Mouse (Mus musculus): ENCODE results near the gene Vrk2. TPM values are rescaled to one million over a fixed set of nuclear protein-coding genes. Genes with fewer than 3 reads are reported as not detected.
A peak's percentile ranks its signal among the peaks of the same experiment; 100 is the strongest.

Gene Vrk2
- polyA plus RNA-seq, 1 experiment = 2.0 TPM

- H3K27ac ChIP-seq (ENCODE audit: insufficient read depth, low read depth, low read length) = no peak overlapping the region
- no peak overlapping the region for H3K4me3 ChIP-seq (ENCODE audit: insufficient read depth, low read depth, low read length)
- no peak for DNase-seq
- H3K27me3 ChIP-seq (replicated peaks; ENCODE audit: control insufficient read depth, insufficient read depth, low read length) = no peaks in the 10 kb centered on the region
- no peak for TF ChIP-seq POLR2A (IDR thresholded peaks at IDR 0.05; ENCODE audit: low read depth, low read length)
- 0 out of 2 replicates have a peak, but pooled peaks have one; percentile 18 for TF ChIP-seq CTCF (conservative IDR thresholded peaks at IDR 0.05; ENCODE audit: insufficient read depth, insufficient read length, low read depth, low read length)
- H3K36me3 ChIP-seq (ENCODE audit: control insufficient read depth, insufficient read depth, low read length) = no peaks in the 10 kb centered on the region
- no peaks in the 10 kb centered on the region for H3K4me1 ChIP-seq (ENCODE audit: control insufficient read depth, insufficient read depth, low read length)
Observed at GRCm38 (mm10) chr11:26513683-26514082, 80.1 kb downstream of the Vrk2 start.

- H3K27ac ChIP-seq (ENCODE audit: insufficient read depth, low read depth, low read length) = no peak overlapping the region
- no peaks in the 10 kb centered on the region for H3K27me3 ChIP-seq (replicated peaks; ENCODE audit: control insufficient read depth, insufficient read depth, low read length)
- H3K36me3 ChIP-seq (ENCODE audit: control insufficient read depth, insufficient read depth, low read length) = no peaks in the 10 kb centered on the region
- WGBS = 89% methylated on average over 5 of the region's 5 CpGs
- no peak for TF ChIP-seq CTCF (conservative IDR thresholded peaks at IDR 0.05; ENCODE audit: insufficient read depth, insufficient read length, low read depth, low read length)
- TF ChIP-seq POLR2A (IDR thresholded peaks at IDR 0.05; ENCODE audit: low read depth, low read length) = no peak
- no peaks in the 10 kb centered on the region for H3K4me1 ChIP-seq (ENCODE audit: control insufficient read depth, insufficient read depth, low read length)
- DNase-seq = no peak
- H3K4me3 ChIP-seq (ENCODE audit: insufficient read depth, low read depth, low read length) = no peak overlapping the region
Observed at GRCm38 (mm10) chr11:26495951-26496350, 97.8 kb downstream of the Vrk2 start.

GRCm38 (mm10) chr11:26489761-26490466 lies 103.9 kb downstream of the Vrk2 start:
- H3K27ac ChIP-seq (ENCODE audit: insufficient read depth, low read depth, low read length) = no peak overlapping the region
- H3K4me1 ChIP-seq (ENCODE audit: control insufficient read depth, insufficient read depth, low read length) = no peaks in the 10 kb centered on the region
- TF ChIP-seq POLR2A (IDR thresholded peaks at IDR 0.05; ENCODE audit: low read depth, low read length) = no peak
- peak; percentile 28; the same call in 1 of the 2 replicates for TF ChIP-seq CTCF (conservative IDR thresholded peaks at IDR 0.05; ENCODE audit: insufficient read depth, insufficient read length, low read depth, low read length)
- H3K4me3 ChIP-seq (ENCODE audit: insufficient read depth, low read depth, low read length) = no peak overlapping the region
- no peaks in the 10 kb centered on the region for H3K27me3 ChIP-seq (replicated peaks; ENCODE audit: control insufficient read depth, insufficient read depth, low read length)
- DNase-seq = peak; percentile 69
- H3K36me3 ChIP-seq (ENCODE audit: control insufficient read depth, insufficient read depth, low read length) = no peaks in the 10 kb centered on the region
- 34% methylated on average over 12 of the region's 12 CpGs for WGBS

GRCm38 (mm10) chr11:26481691-26482242 lies 112.0 kb downstream of the Vrk2 start:
- no peak for DNase-seq
- H3K36me3 ChIP-seq (ENCODE audit: control insufficient read depth, insufficient read depth, low read length) = no peaks in the 10 kb centered on the region
- H3K4me3 ChIP-seq (ENCODE audit: insufficient read depth, low read depth, low read length) = no peak overlapping the region
- H3K27ac ChIP-seq (ENCODE audit: insufficient read depth, low read depth, low read length) = no peak overlapping the region
- no peaks in the 10 kb centered on the region for H3K27me3 ChIP-seq (replicated peaks; ENCODE audit: control insufficient read depth, insufficient read depth, low read length)
- WGBS = 83% methylated on average over 3 of the region's 3 CpGs
- no peaks in the 10 kb centered on the region for H3K4me1 ChIP-seq (ENCODE audit: control insufficient read depth, insufficient read depth, low read length)
- no peak for TF ChIP-seq CTCF (conservative IDR thresholded peaks at IDR 0.05; ENCODE audit: insufficient read depth, insufficient read length, low read depth, low read length)
- no peak for TF ChIP-seq POLR2A (IDR thresholded peaks at IDR 0.05; ENCODE audit: low read depth, low read length)

DNA sequence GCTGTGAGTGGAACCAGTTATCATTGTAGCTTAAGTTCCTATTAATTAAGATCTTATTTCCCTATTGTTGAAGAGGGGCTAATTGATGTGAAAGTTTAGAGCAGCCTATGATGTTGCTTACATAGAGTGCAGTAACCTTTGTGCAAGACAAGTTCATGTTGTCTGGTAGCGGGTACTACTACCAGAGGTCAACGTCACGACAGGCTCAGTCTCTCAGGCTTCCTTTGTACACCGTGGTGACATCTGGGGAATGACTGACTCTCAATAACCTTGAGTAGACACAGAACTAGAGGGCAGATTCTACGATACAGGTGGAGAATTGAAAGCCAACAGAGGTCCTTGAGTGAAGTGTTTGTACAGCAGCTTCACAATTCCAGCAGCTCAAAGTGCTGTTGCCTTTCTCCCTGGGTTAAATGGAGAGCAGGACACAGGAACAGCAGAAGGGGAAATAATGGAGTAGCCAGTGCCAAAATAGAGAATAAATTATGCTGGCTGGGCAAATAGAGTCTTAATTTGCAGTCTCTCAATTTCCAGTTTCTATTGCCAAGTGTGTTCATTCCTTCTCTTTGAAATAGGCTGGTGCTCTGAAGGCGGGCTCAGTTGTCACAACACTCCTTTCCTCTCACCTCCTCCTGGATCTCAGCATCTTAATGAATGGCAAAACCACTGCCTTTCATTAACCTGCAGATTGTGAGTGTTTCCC lies 116.6 kb downstream of the Vrk2 start:
- Histone ChIP-seq H3K27ac (ENCODE audit: insufficient read depth, low read depth, low read length) (no peak overlapping the region), H3K4me1 (ENCODE audit: control insufficient read depth, insufficient read depth, low read length) (no peaks in the 10 kb centered on the region), H3K36me3 (ENCODE audit: control insufficient read depth, insufficient read depth, low read length) (no peaks in the 10 kb centered on the region), H3K4me3 (ENCODE audit: insufficient read depth, low read depth, low read length) (no peak overlapping the region), H3K27me3 (replicated peaks; ENCODE audit: control insufficient read depth, insufficient read depth, low read length) (no peaks in the 10 kb centered on the region)
- no peak for DNase-seq
- WGBS = 88% methylated on average over 6 of the region's 6 CpGs
- TF ChIP-seq CTCF (conservative IDR thresholded peaks at IDR 0.05; ENCODE audit: insufficient read depth, insufficient read length, low read depth, low read length) (no peak), POLR2A (IDR thresholded peaks at IDR 0.05; ENCODE audit: low read depth, low read length) (no peak)

DNA sequence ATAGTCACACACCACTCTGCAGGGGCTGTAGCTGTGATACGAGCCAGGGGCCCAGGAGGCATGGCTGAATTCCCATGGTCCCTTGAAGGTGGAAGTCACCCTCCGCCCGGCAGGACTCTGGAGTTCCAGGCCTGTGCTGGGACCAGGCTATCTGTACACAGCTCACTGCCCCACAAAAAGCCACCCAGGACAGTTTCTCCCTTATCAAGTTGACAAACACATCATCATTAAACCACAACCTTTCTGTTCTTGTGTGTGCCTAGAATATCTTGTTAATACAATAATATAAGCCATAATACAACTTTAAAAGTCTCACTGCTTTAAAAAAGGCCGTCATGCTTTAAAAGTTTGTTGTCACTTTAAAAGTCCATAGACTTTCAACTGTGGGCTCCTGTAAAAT lies 139.7 kb downstream of the Vrk2 start:
- TF ChIP-seq CTCF (conservative IDR thresholded peaks at IDR 0.05; ENCODE audit: insufficient read depth, insufficient read length, low read depth, low read length) (no peak), POLR2A (IDR thresholded peaks at IDR 0.05; ENCODE audit: low read depth, low read length) (no peak)

DNA sequence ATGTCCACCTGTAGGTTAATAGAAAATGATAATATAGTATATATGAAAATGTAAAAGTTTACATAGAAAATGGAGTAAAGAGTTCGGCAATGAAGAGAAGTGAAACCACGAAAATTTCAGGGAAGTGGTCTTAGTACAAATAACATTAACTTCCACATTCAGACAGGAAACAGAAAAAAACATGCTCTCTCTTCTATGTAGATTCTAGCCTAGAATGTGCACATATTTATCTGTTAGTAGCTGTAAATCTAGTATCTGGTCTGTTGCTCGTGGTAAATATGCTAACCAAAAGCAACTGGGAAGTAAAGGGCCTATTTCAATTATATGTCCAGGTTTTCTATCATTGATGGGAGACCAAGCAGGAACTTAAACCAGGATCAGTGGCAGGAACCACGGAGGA lies 141.1 kb downstream of the Vrk2 start:
- no peak for DNase-seq
- TF ChIP-seq CTCF (conservative IDR thresholded peaks at IDR 0.05; ENCODE audit: insufficient read depth, insufficient read length, low read depth, low read length) = no peak
- no peak for TF ChIP-seq POLR2A (IDR thresholded peaks at IDR 0.05; ENCODE audit: low read depth, low read length)
- Histone ChIP-seq H3K4me3 (ENCODE audit: insufficient read depth, low read depth, low read length) (no peak overlapping the region), H3K36me3 (ENCODE audit: control insufficient read depth, insufficient read depth, low read length) (no peaks in the 10 kb centered on the region), H3K27ac (ENCODE audit: insufficient read depth, low read depth, low read length) (no peak overlapping the region), H3K27me3 (replicated peaks; ENCODE audit: control insufficient read depth, insufficient read depth, low read length) (no peaks in the 10 kb centered on the region), H3K4me1 (ENCODE audit: control insufficient read depth, insufficient read depth, low read length) (no peaks in the 10 kb centered on the region)
- WGBS = 87% methylated on average over 4 of the region's 4 CpGs

More for the DNA sequence above, 139.7 kb downstream of the Vrk2 start:
- Histone ChIP-seq H3K27me3 (replicated peaks; ENCODE audit: control insufficient read depth, insufficient read depth, low read length) (no peaks in the 10 kb centered on the region), H3K36me3 (ENCODE audit: control insufficient read depth, insufficient read depth, low read length) (no peaks in the 10 kb centered on the region), H3K4me1 (ENCODE audit: control insufficient read depth, insufficient read depth, low read length) (no peaks in the 10 kb centered on the region), H3K27ac (ENCODE audit: insufficient read depth, low read depth, low read length) (no peak overlapping the region), H3K4me3 (ENCODE audit: insufficient read depth, low read depth, low read length) (no peak overlapping the region)
- no peak for DNase-seq
- 88% methylated on average over 4 of the region's 4 CpGs for WGBS
